Mouse (Mus musculus): ENCODE results near the gene Zfp688. TPM values are rescaled to one million over a fixed set of nuclear protein-coding genes. Genes with fewer than 3 reads are reported as not detected.
"Not testable (repeated sequence)": the region's sequence is repeated elsewhere in the genome, so short reads cannot be mapped to it uniquely, and the experiment has no call there.

Zfp688 gene
- total RNA-seq, 2 experiments from 2014 or later: 9.9 to 11.4 TPM

DNA sequence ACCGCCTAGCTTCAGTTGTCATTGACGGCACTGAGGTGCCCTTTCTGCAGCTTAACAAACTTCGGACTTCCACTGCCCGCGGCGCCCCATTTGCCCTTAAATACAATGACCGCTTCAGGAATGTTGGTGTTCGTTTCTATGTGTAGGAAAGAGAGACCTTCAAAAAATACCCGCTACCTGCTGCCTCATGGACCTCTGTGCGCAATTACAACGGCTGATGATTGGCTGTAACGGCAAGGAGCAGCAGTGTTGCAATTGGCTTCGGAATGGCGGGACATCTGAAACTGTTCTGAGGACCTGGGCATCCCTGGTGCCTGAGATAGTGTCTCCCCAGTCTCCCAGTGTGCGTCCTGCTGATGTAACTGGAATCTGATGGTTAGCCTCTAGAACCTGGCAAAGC is 379 bp upstream of the Zfp688 start:
- DNase-seq (ENCODE audit: low spot score in 2 of 2): peak in 1 of 2 experiments; percentile 12

GRCm38 (mm10) chr7:127411418-127411817 is 10.4 kb downstream of the Zfp688 start:
- no peak for DNase-seq (ENCODE audit: low spot score in 2 of 2)

DNA sequence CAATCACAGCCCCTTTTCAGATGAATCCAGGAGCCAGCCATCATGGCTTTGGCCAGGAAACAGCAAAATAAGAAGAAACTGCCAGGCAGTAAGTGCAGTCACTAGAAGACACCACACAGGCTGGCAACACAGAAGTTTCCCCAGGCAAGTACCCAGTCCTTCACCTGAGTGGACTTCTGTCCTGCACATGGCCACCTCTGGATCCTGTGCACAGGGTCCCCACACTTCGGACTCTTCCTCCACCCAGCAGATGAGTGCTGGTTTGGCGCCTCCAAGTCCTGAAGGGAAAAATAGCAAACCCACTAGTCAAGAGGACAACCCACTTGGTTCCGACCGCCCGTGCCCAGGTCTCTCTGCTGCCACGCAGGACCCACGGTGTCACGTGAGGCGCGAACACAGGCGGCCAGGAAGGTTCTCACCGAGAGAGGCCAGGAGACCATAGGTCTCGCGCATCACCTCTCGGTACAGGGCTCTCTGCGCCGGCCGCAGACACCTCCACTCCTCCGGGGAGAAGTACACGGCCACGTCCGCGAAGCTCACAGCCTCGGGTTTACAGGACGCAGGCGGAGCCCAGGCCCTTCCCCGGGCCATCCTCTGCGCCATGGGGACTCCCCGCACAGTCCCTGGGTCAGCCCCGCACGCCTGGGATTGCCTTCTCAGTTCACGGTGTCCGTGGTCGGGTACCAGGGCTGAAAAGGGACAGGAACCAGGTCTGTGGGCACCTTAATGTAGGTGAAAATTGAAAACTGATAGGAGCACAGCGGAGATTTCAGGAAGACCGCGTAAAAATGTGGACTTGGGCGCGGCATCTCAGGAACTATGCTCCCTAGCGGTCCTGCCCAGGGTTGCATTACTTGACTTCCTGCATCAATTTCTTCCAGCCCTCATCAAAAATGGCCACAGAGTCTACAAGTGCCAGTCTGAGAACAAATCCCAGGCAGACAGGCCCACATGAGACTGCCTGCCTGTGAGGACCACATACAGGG is 15.6 kb downstream of the Zfp688 start, which contains the start of gene Zfp764:
Gene Zfp764, minus strand, starts transcription at position 821 of the 986 bp plus-strand sequence.
- DNase-seq (ENCODE audit: low spot score in 2 of 2): peak; percentile 81 to 83

GRCm38 (mm10) chr7:127404101-127404500 is 17.8 kb downstream of the Zfp688 start:
- DNase-seq (ENCODE audit: low spot score in 2 of 2): not testable (repeated sequence)

DNA sequence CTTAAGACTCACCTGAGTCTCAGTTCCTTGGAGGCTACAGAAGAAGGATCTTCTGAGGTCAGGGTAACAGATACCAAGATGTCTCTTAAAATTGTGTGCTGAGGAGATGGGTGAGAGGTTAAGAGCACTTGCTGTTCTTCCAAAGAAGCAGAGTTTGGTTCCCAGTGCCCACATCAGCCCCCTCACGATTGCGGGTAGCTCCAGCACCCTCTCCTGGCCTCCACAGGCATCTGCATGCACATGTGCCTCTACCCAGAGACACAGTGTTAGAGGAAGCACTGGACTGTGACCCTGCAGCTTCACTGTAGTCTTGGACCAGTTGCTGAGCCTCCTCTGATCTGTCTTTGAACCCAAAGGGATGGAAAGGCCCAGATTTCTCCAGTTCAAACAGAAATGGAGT is 18.9 kb downstream of the Zfp688 start:
- DNase-seq (ENCODE audit: low spot score in 2 of 2): no peak

DNA sequence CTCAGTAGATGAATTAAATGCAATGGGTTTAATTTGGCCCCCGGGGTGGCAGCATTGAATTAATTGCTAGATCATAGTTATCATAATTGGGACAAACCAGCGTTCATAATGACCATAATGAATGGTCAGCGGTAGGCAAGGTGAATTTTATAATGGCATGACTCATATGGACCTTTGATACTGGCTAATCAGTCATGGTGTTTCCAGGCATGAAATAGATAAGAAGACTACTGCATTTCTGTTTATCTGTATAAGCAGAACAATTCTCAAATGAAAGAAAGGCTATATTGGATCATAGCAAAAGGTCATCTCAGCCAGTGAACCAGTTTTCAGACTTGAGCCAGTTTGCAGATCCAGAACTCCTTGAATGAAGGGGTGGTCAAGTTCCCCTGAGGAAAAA is 21.5 kb downstream of the Zfp688 start:
- DNase-seq (ENCODE audit: low spot score in 2 of 2): no peak

DNA sequence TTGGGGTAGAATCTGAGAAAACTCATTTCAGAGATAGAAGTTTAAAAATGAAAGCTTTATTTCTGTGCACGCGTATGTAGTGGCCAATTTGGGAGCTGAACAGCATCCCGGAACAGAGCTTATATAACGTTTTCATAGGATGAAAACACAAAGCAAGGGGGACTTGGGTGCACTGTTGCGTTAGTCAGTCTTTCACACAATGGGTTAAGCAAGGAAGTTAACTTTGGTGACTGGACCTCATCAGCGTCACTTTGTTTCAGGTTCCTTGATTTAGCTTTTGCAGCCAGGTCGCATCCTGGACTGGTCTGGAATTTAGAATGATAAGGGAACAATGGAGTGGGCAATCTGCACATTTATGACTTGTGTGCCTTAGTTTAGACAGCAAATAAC is 27.9 kb downstream of the Zfp688 start:
- DNase-seq (ENCODE audit: low spot score in 2 of 2): no peak

DNA sequence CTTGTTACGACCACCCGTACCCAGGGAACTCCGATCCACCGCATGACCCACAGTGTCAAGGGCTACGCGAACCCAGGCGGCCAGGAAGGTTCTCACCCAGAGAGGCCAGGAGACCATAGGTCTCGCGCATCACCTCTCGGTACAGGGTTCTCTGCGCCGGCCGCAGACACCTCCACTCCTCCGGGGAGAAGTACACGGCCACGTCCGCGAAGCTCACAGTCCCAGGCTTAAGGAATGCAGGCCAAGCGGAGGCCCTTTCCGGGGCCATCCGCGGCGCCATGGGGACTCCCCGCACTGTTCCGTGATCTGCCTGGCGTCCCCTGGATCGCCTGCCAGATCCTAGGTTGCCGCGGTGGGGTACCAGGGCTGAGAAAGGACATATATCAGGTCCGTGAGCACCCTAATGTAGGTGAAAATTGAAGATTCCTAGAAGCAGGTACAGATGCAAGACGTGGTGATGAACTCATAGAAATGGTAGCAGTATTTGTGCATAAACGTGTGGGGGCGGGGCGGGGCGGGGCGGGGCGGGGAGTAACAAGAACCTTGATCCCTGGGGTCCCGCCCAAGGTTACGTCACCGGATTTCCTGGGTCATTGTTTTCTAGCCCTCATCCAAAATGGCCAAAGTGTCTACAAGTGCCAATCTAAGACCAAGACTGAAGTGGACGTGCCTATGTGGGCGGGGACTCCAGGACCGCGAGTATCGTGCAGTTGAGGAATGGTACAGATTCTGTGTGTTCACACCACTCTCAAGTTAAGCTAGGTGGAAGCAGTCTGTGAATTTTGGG is 28.5 kb downstream of the Zfp688 start, which contains the start of gene E430018J23Rik:
Gene E430018J23Rik, minus strand, starts transcription at position 473 of the 787 bp plus-strand sequence.
- DNase-seq (ENCODE audit: low spot score in 2 of 2): peak; percentile 90 to 94

DNA sequence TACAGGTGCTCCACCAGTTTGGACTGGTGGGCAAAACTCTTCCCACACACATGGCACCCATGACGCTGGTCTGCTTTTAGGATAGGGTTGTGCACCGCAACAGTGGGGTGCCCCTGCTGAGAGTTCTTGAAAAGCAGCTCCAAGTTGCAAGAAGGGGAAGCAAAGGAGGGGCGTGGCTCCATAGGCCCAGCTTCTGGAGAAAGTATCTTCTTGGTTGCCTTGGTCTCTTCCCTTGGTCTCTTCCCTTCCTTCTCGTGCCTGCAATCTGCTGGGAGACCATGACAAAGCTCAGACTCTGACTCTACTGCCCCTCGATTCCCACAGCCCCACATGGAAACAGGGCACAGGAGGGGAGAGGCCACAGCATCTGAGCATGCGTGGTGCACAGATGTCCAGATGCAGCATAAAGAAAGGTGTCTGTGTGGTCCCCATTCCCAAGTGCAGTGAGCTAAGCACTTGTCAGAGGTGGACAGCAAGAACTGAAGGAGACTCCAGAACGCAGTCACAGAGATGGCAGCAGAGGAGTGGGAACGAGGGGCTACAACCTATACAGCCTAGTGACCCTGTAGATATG is 29.5 kb downstream of the Zfp688 start:
- no peak for DNase-seq (ENCODE audit: low spot score in 2 of 2)

DNA sequence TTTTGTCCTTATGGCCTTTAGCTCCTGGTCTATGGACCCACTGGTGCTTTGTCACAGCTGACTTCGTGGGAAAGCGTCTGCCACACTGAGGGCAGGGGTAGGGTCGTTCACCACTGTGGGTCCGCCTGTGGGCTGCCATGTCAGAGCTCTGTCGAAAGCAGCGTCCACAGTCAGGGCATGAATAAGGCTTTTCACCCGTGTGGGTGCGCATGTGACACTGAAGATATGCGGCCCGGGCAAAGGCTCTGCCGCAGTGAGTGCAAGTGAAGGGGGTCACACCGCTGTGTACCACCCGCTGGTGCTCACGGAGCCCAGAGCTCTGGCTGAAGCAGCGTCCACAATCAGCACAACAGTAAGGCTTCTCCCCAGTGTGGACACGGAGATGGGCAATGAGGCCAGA is 30.3 kb downstream of the Zfp688 start:
- DNase-seq (ENCODE audit: low spot score in 2 of 2): no peak

GRCm38 (mm10) chr7:127390306-127390705 is 31.6 kb downstream of the Zfp688 start:
- no peak for DNase-seq (ENCODE audit: low spot score in 2 of 2)

- DNase-seq (ENCODE audit: low spot score in 2 of 2): not testable (repeated sequence)
These were observed 33.7 kb downstream of the Zfp688 start for GRCm38 (mm10) chr7:127388201-127388600.

GRCm38 (mm10) chr7:127386641-127387392 is 35.1 kb downstream of the Zfp688 start, which contains the start of gene 9130019O22Rik:
TSS of gene 9130019O22Rik (minus strand) at chr7:127387166.
- DNase-seq (ENCODE audit: low spot score in 2 of 2): peak; percentile 84 to 87

DNA sequence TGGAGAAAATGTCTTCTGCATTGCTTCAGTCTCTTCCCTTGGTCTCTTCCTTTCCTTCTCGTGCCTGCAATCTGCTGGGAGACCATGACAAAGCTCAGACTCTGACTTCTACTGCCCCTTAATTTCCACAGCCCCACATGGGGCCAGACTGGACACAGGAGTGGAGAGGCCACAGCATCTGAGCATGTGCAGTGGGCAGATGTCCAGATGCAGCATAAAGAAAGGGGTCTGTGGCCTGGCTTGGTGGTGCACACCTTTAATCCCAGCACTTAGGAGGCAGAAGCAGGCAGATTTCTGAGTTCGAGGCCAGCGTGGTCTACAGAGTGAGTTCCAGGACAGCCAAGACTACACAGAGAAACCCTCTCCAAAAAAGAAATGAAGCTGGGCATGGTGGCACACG is 36.3 kb downstream of the Zfp688 start:
- not testable (repeated sequence) for DNase-seq (ENCODE audit: low spot score in 2 of 2)

DNA sequence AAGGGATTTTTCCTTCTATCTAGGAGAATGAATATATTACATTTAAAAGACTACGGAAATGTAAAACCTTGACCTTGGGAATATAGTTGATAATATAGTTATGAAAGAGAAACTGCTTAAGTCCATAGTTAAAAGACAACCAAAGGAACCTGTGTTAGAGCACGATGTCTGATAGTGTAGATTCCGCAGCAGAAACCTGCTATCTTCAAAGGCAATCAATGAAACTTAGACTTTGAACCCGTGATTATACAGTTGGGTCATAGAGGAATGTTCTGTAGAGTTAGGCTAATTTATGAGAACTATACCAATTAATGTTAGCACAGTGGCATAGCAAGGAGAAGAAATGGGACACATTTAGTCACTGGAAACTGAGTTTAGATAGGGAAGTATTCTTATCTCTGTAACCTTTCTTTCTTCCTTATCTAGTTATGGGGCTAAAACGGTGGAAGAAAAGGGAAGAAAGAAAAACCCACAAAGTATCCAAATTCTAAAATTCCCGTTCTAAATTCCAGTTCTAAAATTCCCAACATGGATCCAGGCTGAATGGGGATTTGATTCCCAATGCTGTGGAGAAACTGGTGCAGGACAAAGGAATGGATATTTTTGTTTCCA is 43.5 kb downstream of the Zfp688 start:
- DNase-seq (ENCODE audit: low spot score in 2 of 2): no peak

DNA sequence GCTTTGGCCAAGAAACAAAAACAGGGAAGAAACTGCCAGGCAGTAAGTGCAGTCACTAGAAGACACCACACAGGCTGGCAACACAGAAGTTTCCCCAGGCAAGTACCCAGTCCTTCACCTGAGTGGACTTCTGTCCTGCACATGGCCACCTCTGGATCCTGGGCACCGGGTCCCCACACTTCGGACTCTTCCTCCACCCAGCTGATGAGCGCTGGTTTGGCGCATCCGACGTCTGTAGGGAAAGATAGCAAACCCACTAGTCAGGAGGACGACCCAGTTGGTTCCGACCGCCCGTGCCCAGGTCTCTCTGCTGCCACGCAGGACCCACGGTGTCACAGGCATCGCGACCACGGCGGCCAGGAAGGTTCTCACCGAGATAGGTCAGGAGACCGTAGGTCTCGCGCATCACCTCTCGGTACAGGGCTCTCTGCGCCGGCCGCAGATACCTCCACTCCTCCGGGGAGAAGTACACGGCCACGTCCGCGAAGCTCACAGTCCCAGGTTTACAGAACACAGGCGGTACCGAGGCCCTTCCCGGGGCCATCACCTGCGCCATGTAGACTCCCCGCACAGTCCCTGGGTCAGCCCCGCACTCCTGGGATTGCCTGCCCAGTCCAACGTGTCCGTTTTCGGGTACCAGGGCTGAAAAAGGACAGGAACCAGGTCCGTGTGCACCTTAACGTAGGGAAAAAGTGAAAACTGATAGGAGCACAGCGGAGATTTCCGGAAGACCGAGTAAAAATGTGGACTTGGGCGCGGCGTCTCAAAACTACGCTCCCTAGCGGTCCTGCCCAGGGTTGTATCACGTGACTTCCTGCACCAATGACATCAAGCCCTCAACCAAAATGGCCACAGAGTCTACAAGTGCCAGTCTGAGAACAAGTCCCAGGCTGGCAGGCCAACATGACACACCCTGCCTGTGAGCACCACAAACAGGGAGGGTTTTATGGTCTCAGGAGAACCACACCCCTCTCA is 46.3 kb downstream of the Zfp688 start, which contains the start of gene Zfp747:
Gene Zfp747, minus strand, starts transcription at position 780 of the 975 bp plus-strand sequence.
- DNase-seq (ENCODE audit: low spot score in 2 of 2): peak; percentile 88 to 89

DNA sequence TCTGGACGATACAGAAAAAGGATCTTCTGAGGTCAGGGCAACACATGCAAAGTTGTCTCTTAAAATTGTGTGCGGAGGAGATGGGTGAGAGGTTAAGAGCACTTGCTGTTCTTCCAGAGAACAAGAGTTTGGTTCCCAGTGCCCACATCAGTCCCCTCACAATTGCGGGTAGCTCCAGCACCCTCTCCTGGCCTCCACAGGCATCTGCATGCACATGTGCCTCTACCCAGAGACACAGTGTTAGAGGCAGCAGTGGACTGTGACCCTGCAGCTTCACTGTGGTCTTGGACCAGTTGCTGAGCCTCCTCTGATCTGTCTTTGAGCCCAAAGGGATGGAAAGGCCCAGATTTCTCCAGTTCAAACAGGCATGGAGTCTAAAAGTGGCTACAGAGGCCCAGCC is 50.0 kb downstream of the Zfp688 start:
- not testable (repeated sequence) for DNase-seq (ENCODE audit: low spot score in 2 of 2)

- no peak for DNase-seq (ENCODE audit: low spot score in 2 of 2)
These were observed 50.7 kb downstream of the Zfp688 start for GRCm38 (mm10) chr7:127371213-127371612.
